Mouse (Mus musculus) embryonic fibroblast, embryonic 13.5 days (primary cell): ENCODE measurements at regions not wholly inside any gene's neighbourhood (a gene's known extent, or its start where the extent isn't known, plus 50 kb on each side); places are given as distances from the start of the nearest gene placed in this dataset.

Source experiments
- CTCF ChIP-seq: IDR thresholded peaks from 2 replicates; pipeline ENCODE4 v1.5.1; 2011; ENCODE audit warnings: mild to moderate bottlenecking, control low read depth, low read length, moderate library complexity, borderline replicate concordance; ENCODE audit not compliant: insufficient read depth
- POLR2A ChIP-seq: IDR thresholded peaks from 2 replicates; pipeline ENCODE4 v1.6.1; 2011; ENCODE audit warnings: low read depth, mild to moderate bottlenecking, control low read depth, low read length, moderate library complexity

GRCm38 (mm10) chr10:96358984-96359383 lies 222.6 kb downstream of the Gm5426 start:
- TF ChIP-seq CTCF, result no peak
- no peak for TF ChIP-seq POLR2A
